Mouse (Mus musculus): ENCODE measurements around the gene Zfp607b. TPM values are rescaled to one million over a fixed set of nuclear protein-coding genes. Genes with fewer than 3 reads are reported as not detected.

Gene Zfp607b
- polyA plus RNA-seq (2014; fragmentation: Illumina TruSeq; extraction: RNeasy Lipid Tissue Mini Kit (QIAGEN cat#74804); ENCODE audit: low replicate concordance) = 1.2 TPM

GRCm38 (mm10) chr7:27688815-27689612, at the start of gene Zfp607b:
Gene Zfp607b, plus strand, starts transcription at chr7:27689340.

GRCm38 (mm10) chr7:27653681-27654437, 35.3 kb upstream of the Zfp607b start, which contains the start of gene Ttc9b:
Gene Ttc9b, plus strand, starts transcription at chr7:27653915.

GRCm38 (mm10) chr7:27674522-27675221, 14.5 kb upstream of the Zfp607b start, which contains the start of gene Map3k10:
Gene Map3k10, minus strand, starts transcription at chr7:27674598.

GRCm38 (mm10) chr7:27731281-27731883, 42.2 kb downstream of the Zfp607b start, which contains the start of gene Zfp60:
Gene Zfp60, plus strand, starts transcription at chr7:27731389.

Other genes with a start within 250 kb of the Zfp607b start
- not detected for gene Sptbn4, start 241.7 kb upstream of the Zfp607b start, polyA plus RNA-seq (2014; fragmentation: Illumina TruSeq; extraction: RNeasy Lipid Tissue Mini Kit (QIAGEN cat#74804); ENCODE audit: low replicate concordance)
- gene Blvrb, start 241.4 kb upstream of the Zfp607b start, polyA plus RNA-seq (2014; fragmentation: Illumina TruSeq; extraction: RNeasy Lipid Tissue Mini Kit (QIAGEN cat#74804); ENCODE audit: low replicate concordance) = not detected
- 1.2 TPM for gene Sertad3, start 215.6 kb upstream of the Zfp607b start, polyA plus RNA-seq (2014; fragmentation: Illumina TruSeq; extraction: RNeasy Lipid Tissue Mini Kit (QIAGEN cat#74804); ENCODE audit: low replicate concordance)
- 0.71 TPM for gene Sertad1, start 202.4 kb upstream of the Zfp607b start, polyA plus RNA-seq (2014; fragmentation: Illumina TruSeq; extraction: RNeasy Lipid Tissue Mini Kit (QIAGEN cat#74804); ENCODE audit: low replicate concordance)
- gene Prx, start 190.0 kb upstream of the Zfp607b start, polyA plus RNA-seq (2014; fragmentation: Illumina TruSeq; extraction: RNeasy Lipid Tissue Mini Kit (QIAGEN cat#74804); ENCODE audit: low replicate concordance) = not detected
- gene Hipk4, start 166.1 kb upstream of the Zfp607b start, polyA plus RNA-seq (2014; fragmentation: Illumina TruSeq; extraction: RNeasy Lipid Tissue Mini Kit (QIAGEN cat#74804); ENCODE audit: low replicate concordance) = 0.15 TPM
- not detected for gene Pld3, start 136.1 kb upstream of the Zfp607b start, polyA plus RNA-seq (2014; fragmentation: Illumina TruSeq; extraction: RNeasy Lipid Tissue Mini Kit (QIAGEN cat#74804); ENCODE audit: low replicate concordance)
- gene 2310022A10Rik, start 136.1 kb upstream of the Zfp607b start, polyA plus RNA-seq (2014; fragmentation: Illumina TruSeq; extraction: RNeasy Lipid Tissue Mini Kit (QIAGEN cat#74804); ENCODE audit: low replicate concordance) = 2.2 TPM
- gene Akt2, start 97.8 kb upstream of the Zfp607b start, polyA plus RNA-seq (2014; fragmentation: Illumina TruSeq; extraction: RNeasy Lipid Tissue Mini Kit (QIAGEN cat#74804); ENCODE audit: low replicate concordance) = 2.2 TPM
- gene Ttc9b, start 35.4 kb upstream of the Zfp607b start, polyA plus RNA-seq (2014; fragmentation: Illumina TruSeq; extraction: RNeasy Lipid Tissue Mini Kit (QIAGEN cat#74804); ENCODE audit: low replicate concordance) = not detected
- gene Map3k10, start 14.7 kb upstream of the Zfp607b start, polyA plus RNA-seq (2014; fragmentation: Illumina TruSeq; extraction: RNeasy Lipid Tissue Mini Kit (QIAGEN cat#74804); ENCODE audit: low replicate concordance) = not detected
- gene Zfp60, start 42.0 kb downstream of the Zfp607b start, polyA plus RNA-seq (2014; fragmentation: Illumina TruSeq; extraction: RNeasy Lipid Tissue Mini Kit (QIAGEN cat#74804); ENCODE audit: low replicate concordance) = 16.3 TPM
- 15.1 TPM for gene Zfp626, start 117.9 kb downstream of the Zfp607b start, polyA plus RNA-seq (2014; fragmentation: Illumina TruSeq; extraction: RNeasy Lipid Tissue Mini Kit (QIAGEN cat#74804); ENCODE audit: low replicate concordance)
- 10.1 TPM for gene Zfp59, start 149.3 kb downstream of the Zfp607b start, polyA plus RNA-seq (2014; fragmentation: Illumina TruSeq; extraction: RNeasy Lipid Tissue Mini Kit (QIAGEN cat#74804); ENCODE audit: low replicate concordance)
- 5.0 TPM for gene Zfp607a, start 168.2 kb downstream of the Zfp607b start, polyA plus RNA-seq (2014; fragmentation: Illumina TruSeq; extraction: RNeasy Lipid Tissue Mini Kit (QIAGEN cat#74804); ENCODE audit: low replicate concordance)
- 12.4 TPM for gene Zfp974, start 240.1 kb downstream of the Zfp607b start, polyA plus RNA-seq (2014; fragmentation: Illumina TruSeq; extraction: RNeasy Lipid Tissue Mini Kit (QIAGEN cat#74804); ENCODE audit: low replicate concordance)